Mouse (Mus musculus) right cerebral cortex, postnatal 25 days (tissue): ENCODE data around the gene Pheta1.

Experiments
- DNase-seq: peaks from one replicate; pipeline ENCODE4 v3.0.0; 2022

Gene Pheta1

GRCm38 (mm10) chr5:121894647-121895046, 45.9 kb downstream of the Pheta1 start:
- no peak for DNase-seq

GRCm38 (mm10) chr5:121895117-121895756, 46.5 kb downstream of the Pheta1 start:
- no peak for DNase-seq

- no peak for DNase-seq
Observed at GRCm38 (mm10) chr5:121902809-121903745, 54.3 kb downstream of the Pheta1 start.
